Mouse (Mus musculus) layer of hippocampus, adult 18-20 months (tissue): ENCODE data around the gene Dspp. TPM values are rescaled to one million over a fixed set of nuclear protein-coding genes. Genes with fewer than 3 reads are reported as not detected.

Experiments used
- DNase-seq, 2 experiments: peaks; one replicate each; pipeline ENCODE4 v3.0.0; 2022; ENCODE audit warnings: low spot score in 2 of 2
- total RNA-seq, 2 experiments: library from RNA; stranded (reverse); gene quantifications; 2 replicates each; pipeline ENCODE4 v1.2.3; 2021

Dspp gene
- total RNA-seq, 2 experiments from 2014 or later, result 0.08 TPM; not detected in 1

- DNase-seq, result peak; percentile 32 to 65
Measured at GRCm38 (mm10) chr5:104195086-104195485, 24.6 kb downstream of the Dspp start.

GRCm38 (mm10) chr5:104201153-104201950 lies 30.8 kb downstream of the Dspp start:
- no peak for DNase-seq

GRCm38 (mm10) chr5:104202351-104202750 lies 31.8 kb downstream of the Dspp start, which contains the start of gene Dmp1:
Gene Dmp1, plus strand, starts transcription at chr5:104202613.
- DNase-seq, result no peak

- no peak for DNase-seq
Measured at GRCm38 (mm10) chr5:104212531-104212930, 42.0 kb downstream of the Dspp start.

GRCm38 (mm10) chr5:104218926-104219325 lies 48.4 kb downstream of the Dspp start:
- DNase-seq, result peak; percentile 14 to 74

- no peak for DNase-seq
Measured at GRCm38 (mm10) chr5:104224299-104224698, 53.8 kb downstream of the Dspp start.

GRCm38 (mm10) chr5:104224750-104225149 lies 54.2 kb downstream of the Dspp start:
- no peak for DNase-seq

- no peak for DNase-seq
Measured at GRCm38 (mm10) chr5:104228497-104228896, 58.0 kb downstream of the Dspp start.

Other genes with a start within 250 kb of the Dspp start
- gene Hsd17b13, start 193.3 kb upstream of the Dspp start, total RNA-seq, result not detected
- 10 to 100 TPM; 53.9 to 61.3 TPM for gene Hsd17b11, start 148.8 kb upstream of the Dspp start, total RNA-seq
- 10 to 100 TPM; 76.8 to 77.4 TPM for gene Nudt9, start 124.4 kb upstream of the Dspp start, total RNA-seq
- not detected for gene Gm17660, start 93.1 kb upstream of the Dspp start, total RNA-seq
- gene Sparcl1, start 57.0 kb upstream of the Dspp start, total RNA-seq, result 1,000 to 10,000 TPM; 1,467 to 1,533 TPM
- 1 to 10 TPM; 7.5 to 7.7 TPM for gene Dmp1, start 31.9 kb downstream of the Dspp start, total RNA-seq
- gene Ibsp, start 128.5 kb downstream of the Dspp start, total RNA-seq, result under 1 TPM; 0.25 TPM
- not detected for gene Mepe, start 154.6 kb downstream of the Dspp start, total RNA-seq